Mouse (Mus musculus) stomach, postnatal 0 days (tissue): ENCODE data around the gene Snx1.

ENCODE experiments used
- CTCF ChIP-seq: IDR thresholded peaks from 2 replicates; pipeline ENCODE4 v1.5.1; 2016; ENCODE audit warnings: antibody characterized with exemption, low read depth, mild to moderate bottlenecking, moderate library complexity
- EP300 ChIP-seq: optimal IDR thresholded peaks from 2 replicates; pipeline ENCODE3; 2016; ENCODE audit warnings: antibody characterized with exemption

GRCm38 (mm10) chr9:66142265-66142664, 15.9 kb upstream of the Snx1 start:
- TF ChIP-seq EP300 (no peak), CTCF (no peak)
